Mouse (Mus musculus): Measurements from ENCODE around the gene Rftn1.
"Not testable (repeated sequence)": the region's sequence is repeated elsewhere in the genome, so short reads cannot be mapped to it uniquely, and the experiment has no call there.

GRCm38 (mm10) chr17:50116401-50116800 lies 74.1 kb downstream of the Rftn1 start:
- TF ChIP-seq POLR2A (IDR thresholded peaks at IDR 0.05; ENCODE audit: insufficient read depth, low read depth, low read length); CTCF (IDR thresholded peaks at IDR 0.05): not testable (repeated sequence)
